Mouse (Mus musculus): ENCODE results near the gene Clspn. TPM values are rescaled to one million over a fixed set of nuclear protein-coding genes. Genes with fewer than 3 reads are reported as not detected.

The Clspn gene
- polyA plus RNA-seq, 1 experiment: 0.88 TPM

- 25% methylated on average over 3 of the region's 3 CpGs for WGBS
- no peaks in the 10 kb centered on the region for H3K36me3 ChIP-seq (ENCODE audit: control insufficient read depth, insufficient read depth, low read length)
- peak in 1 of 2 experiments; percentile 50 for DNase-seq (ENCODE audit: low read depth in 1 of 2, low spot score in 2 of 2)
- H3K27me3 ChIP-seq (ENCODE audit: control insufficient read depth, insufficient read depth, low read length): no peaks in the 10 kb centered on the region
- peak overlapping the region; percentile 45; the same call in 1 of the 2 replicates for H3K27ac ChIP-seq (ENCODE audit: insufficient read depth, low read length)
- peaks cover 7% of the 10 kb centered on the region; the same call in 1 of the 2 replicates for H3K4me1 ChIP-seq (ENCODE audit: control insufficient read depth, insufficient read depth, insufficient read length)
- H3K4me3 ChIP-seq (ENCODE audit: extremely low read depth, insufficient read depth, insufficient read length): no peak overlapping the region
- TF ChIP-seq CTCF (IDR thresholded peaks at IDR 0.05; ENCODE audit: extremely low read depth, insufficient read depth, insufficient read length, insufficient replicate concordance) (no peak), POLR2A (IDR thresholded peaks at IDR 0.05; ENCODE audit: low read depth, low read length) (no peak)
These were observed 16.2 kb upstream of the Clspn start for GRCm38 (mm10) chr4:126540487-126541071.

- H3K27ac ChIP-seq (ENCODE audit: insufficient read depth, low read length): no peak overlapping the region
- WGBS: 26% methylated on average over 7 of the region's 7 CpGs
- TF ChIP-seq POLR2A (IDR thresholded peaks at IDR 0.05; ENCODE audit: low read depth, low read length): no peak
- no peak for TF ChIP-seq CTCF (IDR thresholded peaks at IDR 0.05; ENCODE audit: extremely low read depth, insufficient read depth, insufficient read length, insufficient replicate concordance)
These were observed 13.9 kb upstream of the Clspn start for GRCm38 (mm10) chr4:126542838-126543237.

GRCm38 (mm10) chr4:126545016-126545415 is 11.7 kb upstream of the Clspn start:
- peaks cover under 1% of the 10 kb centered on the region for H3K4me1 ChIP-seq (ENCODE audit: control insufficient read depth, insufficient read depth, insufficient read length)
- H3K4me3 ChIP-seq (ENCODE audit: extremely low read depth, insufficient read depth, insufficient read length): no peak overlapping the region
- H3K27ac ChIP-seq (ENCODE audit: insufficient read depth, low read length): no peak overlapping the region
- H3K27me3 ChIP-seq (ENCODE audit: control insufficient read depth, insufficient read depth, low read length): no peaks in the 10 kb centered on the region
- H3K36me3 ChIP-seq (ENCODE audit: control insufficient read depth, insufficient read depth, low read length): no peaks in the 10 kb centered on the region
- no peak for DNase-seq (ENCODE audit: low read depth in 1 of 2, low spot score in 2 of 2)
- 94% methylated on average over 1 of the region's 1 CpGs for WGBS
- no peak for TF ChIP-seq CTCF (IDR thresholded peaks at IDR 0.05; ENCODE audit: extremely low read depth, insufficient read depth, insufficient read length, insufficient replicate concordance)
- TF ChIP-seq POLR2A (IDR thresholded peaks at IDR 0.05; ENCODE audit: low read depth, low read length): no peak

More at GRCm38 (mm10) chr4:126542838-126543237, 13.9 kb upstream of the Clspn start:
- Histone ChIP-seq H3K36me3 (ENCODE audit: control insufficient read depth, insufficient read depth, low read length) (no peaks in the 10 kb centered on the region), H3K27me3 (ENCODE audit: control insufficient read depth, insufficient read depth, low read length) (no peaks in the 10 kb centered on the region), H3K4me1 (ENCODE audit: control insufficient read depth, insufficient read depth, insufficient read length) (peaks cover 2% of the 10 kb centered on the region; the same call in 1 of the 2 replicates), H3K4me3 (ENCODE audit: extremely low read depth, insufficient read depth, insufficient read length) (no peak overlapping the region)
- no peak for DNase-seq (ENCODE audit: low read depth in 1 of 2, low spot score in 2 of 2)

- WGBS: 91% methylated on average over 7 of the region's 7 CpGs
- Histone ChIP-seq H3K27me3 (ENCODE audit: control insufficient read depth, insufficient read depth, low read length) (no peaks in the 10 kb centered on the region), H3K4me1 (ENCODE audit: control insufficient read depth, insufficient read depth, insufficient read length) (no peaks in the 10 kb centered on the region; the same call in 1 of the 2 replicates), H3K4me3 (ENCODE audit: extremely low read depth, insufficient read depth, insufficient read length) (no peak overlapping the region), H3K36me3 (ENCODE audit: control insufficient read depth, insufficient read depth, low read length) (no peaks in the 10 kb centered on the region), H3K27ac (ENCODE audit: insufficient read depth, low read length) (no peak overlapping the region)
- TF ChIP-seq POLR2A (IDR thresholded peaks at IDR 0.05; ENCODE audit: low read depth, low read length): no peak
- TF ChIP-seq CTCF (IDR thresholded peaks at IDR 0.05; ENCODE audit: extremely low read depth, insufficient read depth, insufficient read length, insufficient replicate concordance): no peak
- DNase-seq (ENCODE audit: low read depth in 1 of 2, low spot score in 2 of 2): no peak
These were observed 11.0 kb upstream of the Clspn start for GRCm38 (mm10) chr4:126545703-126546102.

GRCm38 (mm10) chr4:126546183-126546582 is 10.6 kb upstream of the Clspn start:
- H3K4me1 ChIP-seq (ENCODE audit: control insufficient read depth, insufficient read depth, insufficient read length): no peaks in the 10 kb centered on the region; the same call in 1 of the 2 replicates
- H3K36me3 ChIP-seq (ENCODE audit: control insufficient read depth, insufficient read depth, low read length): no peaks in the 10 kb centered on the region
- WGBS: 79% methylated on average over 2 of the region's 2 CpGs
- no peaks in the 10 kb centered on the region for H3K27me3 ChIP-seq (ENCODE audit: control insufficient read depth, insufficient read depth, low read length)
- no peak for TF ChIP-seq POLR2A (IDR thresholded peaks at IDR 0.05; ENCODE audit: low read depth, low read length)
- no peak for TF ChIP-seq CTCF (IDR thresholded peaks at IDR 0.05; ENCODE audit: extremely low read depth, insufficient read depth, insufficient read length, insufficient replicate concordance)
- H3K27ac ChIP-seq (ENCODE audit: insufficient read depth, low read length): no peak overlapping the region
- no peak overlapping the region for H3K4me3 ChIP-seq (ENCODE audit: extremely low read depth, insufficient read depth, insufficient read length)
- DNase-seq (ENCODE audit: low read depth in 1 of 2, low spot score in 2 of 2): no peak

GRCm38 (mm10) chr4:126552136-126552535 is 4.6 kb upstream of the Clspn start:
- TF ChIP-seq POLR2A (IDR thresholded peaks at IDR 0.05; ENCODE audit: low read depth, low read length) (no peak), CTCF (IDR thresholded peaks at IDR 0.05; ENCODE audit: extremely low read depth, insufficient read depth, insufficient read length, insufficient replicate concordance) (no peak)
- 87% methylated on average over 7 of the region's 7 CpGs for WGBS
- Histone ChIP-seq H3K27ac (ENCODE audit: insufficient read depth, low read length) (no peak overlapping the region), H3K4me3 (ENCODE audit: extremely low read depth, insufficient read depth, insufficient read length) (no peak overlapping the region; the same call in 1 of the 2 replicates), H3K36me3 (ENCODE audit: control insufficient read depth, insufficient read depth, low read length) (no peaks in the 10 kb centered on the region), H3K4me1 (ENCODE audit: control insufficient read depth, insufficient read depth, insufficient read length) (no peaks in the 10 kb centered on the region; the same call in 1 of the 2 replicates), H3K27me3 (ENCODE audit: control insufficient read depth, insufficient read depth, low read length) (no peaks in the 10 kb centered on the region)
- DNase-seq (ENCODE audit: low read depth in 1 of 2, low spot score in 2 of 2): no peak

GRCm38 (mm10) chr4:126553105-126553504 is 3.6 kb upstream of the Clspn start:
- Histone ChIP-seq H3K4me1 (ENCODE audit: control insufficient read depth, insufficient read depth, insufficient read length) (no peaks in the 10 kb centered on the region; the same call in none of the 2 replicates), H3K36me3 (ENCODE audit: control insufficient read depth, insufficient read depth, low read length) (no peaks in the 10 kb centered on the region), H3K4me3 (ENCODE audit: extremely low read depth, insufficient read depth, insufficient read length) (no peak overlapping the region), H3K27me3 (ENCODE audit: control insufficient read depth, insufficient read depth, low read length) (no peaks in the 10 kb centered on the region), H3K27ac (ENCODE audit: insufficient read depth, low read length) (no peak overlapping the region)
- TF ChIP-seq CTCF (IDR thresholded peaks at IDR 0.05; ENCODE audit: extremely low read depth, insufficient read depth, insufficient read length, insufficient replicate concordance) (no peak), POLR2A (IDR thresholded peaks at IDR 0.05; ENCODE audit: low read depth, low read length) (no peak)
- DNase-seq (ENCODE audit: low read depth in 1 of 2, low spot score in 2 of 2): peak in 1 of 2 experiments; percentile 28
- 14% methylated on average over 8 of the region's 8 CpGs for WGBS

All from spleen, adult 2 months (tissue).